Mouse (Mus musculus) hindbrain, embryonic 11.5 days (tissue): ENCODE data around the gene Hexdc. TPM values are rescaled to one million over a fixed set of nuclear protein-coding genes. Genes with fewer than 3 reads are reported as not detected.

Experiments
- ATAC-seq: fragments of 200-750 bp; cut with Nextera tagmentation; 2 replicates; pipeline ENCODE4 v1.8.0; 2017; ENCODE audit warnings: mild to moderate bottlenecking, moderate TSS enrichment, moderate library complexity; ENCODE audit not compliant: low FRiP score
- DNase-seq: peaks from one replicate; pipeline ENCODE4 v3.0.0-alpha.2; 2015; ENCODE audit warnings: low spot score
- H3K27ac ChIP-seq: fragments of 300-500 bp; sonication (generic); 2 replicates; pipeline ENCODE4 v1.5.1; 2014; ENCODE audit warnings: mild to moderate bottlenecking, low read depth, low read length
- H3K27me3 ChIP-seq: fragments of 300-500 bp; sonication (generic); 2 replicates; pipeline ENCODE4 v1.6.1; 2014; ENCODE audit warnings: mild to moderate bottlenecking, low read length, moderate library complexity, mixed read lengths; ENCODE audit not compliant: control insufficient read depth, insufficient read depth
- H3K36me3 ChIP-seq: fragments of 300-500 bp; sonication (generic); 2 replicates; pipeline ENCODE4 v1.6.1; 2014; ENCODE audit warnings: mild to moderate bottlenecking, low read length, moderate library complexity, mixed read lengths; ENCODE audit not compliant: control insufficient read depth, insufficient read depth
- H3K4me1 ChIP-seq: fragments of 300-500 bp; sonication (generic); replicated peaks from 2 replicates; pipeline ENCODE4 v1.6.1; 2014; ENCODE audit warnings: low read length, mixed read lengths; ENCODE audit not compliant: control insufficient read depth, insufficient read depth
- H3K4me2 ChIP-seq: fragments of 300-500 bp; sonication (generic); replicated peaks from 2 replicates; pipeline ENCODE4 v1.6.1; 2014; ENCODE audit warnings: mild to moderate bottlenecking, low read depth, low read length
- H3K4me3 ChIP-seq: fragments of 300-500 bp; sonication (generic); 2 replicates; pipeline ENCODE4 v1.5.1; 2014; ENCODE audit warnings: low read depth, low read length
- H3K9ac ChIP-seq: fragments of 300-500 bp; sonication (generic); 2 replicates; pipeline ENCODE4 v1.6.1; 2014; ENCODE audit warnings: low read depth, low read length
- H3K9me3 ChIP-seq: fragments of 300-500 bp; sonication (generic); 2 replicates; pipeline ENCODE4 v1.6.1; 2016; ENCODE audit warnings: low read length; ENCODE audit not compliant: control insufficient read depth
- WGBS: fragments of 180-500 bp; shearing (Covaris S2); extraction: QIAGEN DNeasy Blood & Tissue Kit; methylation state at CpG from one replicate; pipeline ENCODE4 v1.1.7; 2014; 5-methylcytosine and 5-hydroxymethylcytosine counted together
- polyA plus RNA-seq: library from polyadenylated mRNA; unstranded; fragments of >200 nt; fragmentation: Nextera tagmentation; extraction: Ambion mirVana; gene quantifications from 2 replicates; pipeline ENCODE4 v1.2.1, GENCODE M21; 2014

Hexdc gene
- polyA plus RNA-seq, 1 experiment from 2014 or later = 7.0 TPM

- DNase-seq (peak; percentile 96), ATAC-seq (peak; percentile 97)
- Histone ChIP-seq H3K9me3 (no peaks in the 10 kb centered on the region), H3K9ac (peak within 1 kb of the TSS; percentile 97), H3K4me2 (peak within 1 kb of the TSS; percentile 83), H3K36me3 (no peaks in the 10 kb centered on the region), H3K4me1 (0 out of 2 replicates have a peak, but pooled peaks cover 2% of the 10 kb centered on the region), H3K27me3 (no peaks in the 10 kb centered on the region), H3K27ac (peak within 1 kb of the TSS; percentile 85), H3K4me3 (peak within 1 kb of the TSS; percentile 99)
- WGBS = under 1% methylated on average over 66 of the region's 91 CpGs
These were observed 55.2 kb downstream of the Hexdc start, which contains the start of gene Foxk2 for GRCm38 (mm10) chr11:121259160-121260100. Gene Foxk2 (plus strand): TSS chr11:121259990.

GRCm38 (mm10) chr11:121260211-121260906, 56.1 kb downstream of the Hexdc start:
- H3K4me3 ChIP-seq = peak overlapping the region; percentile 99
- H3K4me1 ChIP-seq = 0 out of 2 replicates have a peak, but pooled peaks cover 2% of the 10 kb centered on the region
- peak; percentile 54 for DNase-seq

GRCm38 (mm10) chr11:121261074-121261473, 56.8 kb downstream of the Hexdc start:
- no peaks in the 10 kb centered on the region for H3K27me3 ChIP-seq
- H3K4me2 ChIP-seq = peak overlapping the region; percentile 83
- no peaks in the 10 kb centered on the region for H3K36me3 ChIP-seq
- H3K4me3 ChIP-seq = peak overlapping the region; percentile 99
- H3K9ac ChIP-seq = peak overlapping the region; percentile 97
- DNase-seq (no peak), ATAC-seq (no peak)
- no peaks in the 10 kb centered on the region for H3K9me3 ChIP-seq
- WGBS = 44% methylated on average over 2 of the region's 2 CpGs
- 0 out of 2 replicates have a peak, but pooled peaks cover 2% of the 10 kb centered on the region for H3K4me1 ChIP-seq
- no peak overlapping the region for H3K27ac ChIP-seq

More at GRCm38 (mm10) chr11:121260211-121260906, 56.1 kb downstream of the Hexdc start:
- under 1% methylated on average over 50 of the region's 60 CpGs for WGBS
- peak overlapping the region; percentile 97 for H3K9ac ChIP-seq
- H3K27ac ChIP-seq = peak overlapping the region; percentile 85
- H3K27me3 ChIP-seq = no peaks in the 10 kb centered on the region
- H3K9me3 ChIP-seq = no peaks in the 10 kb centered on the region
- peak; percentile 19 for ATAC-seq
- peak overlapping the region; percentile 83 for H3K4me2 ChIP-seq
- no peaks in the 10 kb centered on the region for H3K36me3 ChIP-seq

Other genes with a start within 250 kb of the Hexdc start
- gene Csnk1d, start 213.1 kb upstream of the Hexdc start, polyA plus RNA-seq = 58.4 and 71.3 TPM in 2 replicates
- gene Cd7, start 165.0 kb upstream of the Hexdc start, polyA plus RNA-seq = not detected in 2 replicates
- not detected in 2 replicates for gene Sectm1b, start 140.9 kb upstream of the Hexdc start, polyA plus RNA-seq
- gene Sectm1a, start 123.2 kb upstream of the Hexdc start, polyA plus RNA-seq = not detected in 2 replicates
- not detected in 2 replicates for gene Tex19.2, start 85.8 kb upstream of the Hexdc start, polyA plus RNA-seq
- gene Tex19.1, start 58.3 kb upstream of the Hexdc start, polyA plus RNA-seq = 0.20 TPM in 1 of 2 replicates, not detected in the other
- gene Uts2r, start 44.2 kb upstream of the Hexdc start, polyA plus RNA-seq = 0.23 and 0.25 TPM in 2 replicates
- gene Ogfod3, start 278 bp downstream of the Hexdc start, polyA plus RNA-seq = 17.0 and 19.2 TPM in 2 replicates
- 42.6 and 43.9 TPM in 2 replicates for gene Cybc1, start 24.9 kb downstream of the Hexdc start, polyA plus RNA-seq
- gene Narf, start 32.8 kb downstream of the Hexdc start, polyA plus RNA-seq = 75.4 and 79.1 TPM in 2 replicates
- gene Foxk2, start 55.6 kb downstream of the Hexdc start, polyA plus RNA-seq = 12.4 and 13.5 TPM in 2 replicates
- 97.7 and 116 TPM in 2 replicates for gene Wdr45b, start 150.0 kb downstream of the Hexdc start, polyA plus RNA-seq
- 3.3 TPM in 2 replicates for gene Rab40b, start 183.8 kb downstream of the Hexdc start, polyA plus RNA-seq
- 8.5 and 8.6 TPM in 2 replicates for gene Fn3krp, start 217.0 kb downstream of the Hexdc start, polyA plus RNA-seq
- 2.1 and 2.6 TPM in 2 replicates for gene Fn3k, start 230.5 kb downstream of the Hexdc start, polyA plus RNA-seq
- 32.3 and 36.9 TPM in 2 replicates for gene Tbcd, start 247.5 kb downstream of the Hexdc start, polyA plus RNA-seq